Mouse (Mus musculus) ovary, adult 18-20 months (tissue): ENCODE results near the gene Gbf1.
"Not testable (repeated sequence)": the region's sequence is repeated elsewhere in the genome, so short reads cannot be mapped to it uniquely, and the experiment has no call there.

Experiments
- DNase-seq: peaks from one replicate; pipeline ENCODE4 v3.0.0; 2022; ENCODE audit warnings: low spot score, mixed read lengths

Gbf1 gene

DNA sequence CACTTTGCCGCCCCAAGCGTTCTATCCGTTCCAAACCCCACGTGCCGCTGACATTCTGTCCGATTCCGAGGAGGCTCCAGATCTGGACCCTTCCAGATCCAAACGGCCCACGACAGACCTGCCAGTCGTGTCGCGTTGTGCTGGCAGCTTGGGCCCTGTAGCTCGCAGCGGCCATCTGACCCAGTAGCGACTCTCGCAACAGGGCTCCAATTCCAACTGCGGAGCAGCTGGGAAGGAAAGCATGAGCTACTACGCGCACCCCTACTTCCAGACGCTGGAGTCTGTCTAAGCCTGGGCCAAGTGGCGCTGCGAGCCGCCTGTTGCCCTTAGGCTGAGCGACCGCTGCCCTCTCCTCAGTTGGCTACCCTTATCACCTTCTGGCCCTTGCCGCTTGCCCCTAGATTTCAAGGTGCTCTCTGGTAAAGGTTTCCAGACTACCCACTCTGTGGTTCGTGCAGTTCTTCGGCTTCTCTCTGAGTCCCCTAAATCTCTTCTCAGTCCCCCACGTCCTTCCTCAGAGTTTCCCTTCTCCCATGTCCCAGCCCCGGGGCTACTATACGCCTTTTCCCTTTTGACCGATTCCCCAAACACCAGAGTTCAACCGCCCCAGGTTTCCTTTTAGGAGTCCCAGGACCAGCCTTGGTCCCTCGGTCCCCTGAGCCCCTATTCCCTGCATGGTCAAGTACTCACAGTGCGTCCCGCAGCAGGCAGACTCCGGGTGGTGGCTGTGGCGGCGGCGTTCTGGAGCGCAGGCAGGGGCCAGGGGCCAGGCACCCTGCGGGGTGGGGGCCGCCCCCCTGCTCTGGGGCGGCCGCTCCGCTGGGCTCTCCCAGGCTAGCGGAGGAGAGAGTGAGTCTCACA is 4.6 kb upstream of the Gbf1 start, which contains the start of gene Pitx3:
TSS of gene Pitx3 (minus strand) at position 816 of the 861 bp plus-strand sequence.
- DNase-seq, result no peak

DNA sequence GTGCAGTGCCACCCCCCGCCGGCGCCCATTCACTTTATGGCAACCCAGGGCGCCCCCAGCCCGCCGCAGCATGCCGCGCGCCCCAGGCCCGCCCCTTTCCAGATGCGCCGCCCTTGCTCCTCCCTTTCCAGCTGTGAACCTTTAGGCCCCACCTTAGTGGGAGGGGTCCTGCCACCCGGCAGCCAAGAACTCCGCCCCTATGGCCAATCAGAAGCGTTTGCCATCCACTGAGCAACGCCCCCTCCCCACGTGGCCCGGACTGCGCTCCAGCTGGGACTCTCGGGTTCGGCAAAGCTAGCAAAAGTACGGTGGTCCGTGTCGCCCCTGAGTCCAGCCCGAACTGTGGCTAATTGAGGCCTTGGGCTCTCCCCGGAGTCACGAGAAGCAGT is 3.9 kb upstream of the Gbf1 start:
- DNase-seq, result peak; percentile 80

DNA sequence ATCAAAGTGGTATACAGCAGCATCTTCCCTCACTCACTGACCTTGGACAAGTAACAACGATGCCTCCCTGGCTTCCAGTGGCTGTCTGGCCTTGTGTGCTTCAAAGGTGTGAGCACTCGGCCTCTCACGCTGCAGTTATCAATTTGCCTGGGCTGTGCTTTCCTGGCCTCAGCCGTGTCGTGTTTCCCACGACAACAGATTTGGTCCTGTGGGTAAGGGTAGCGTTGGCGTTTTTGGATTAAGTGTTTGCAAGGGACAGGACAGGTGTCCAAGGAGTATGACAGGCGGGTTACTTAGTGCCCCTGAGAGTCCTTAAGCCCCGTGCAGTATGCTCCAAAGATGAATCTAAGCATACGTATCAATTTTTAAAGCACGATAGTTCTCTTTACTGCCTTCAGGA is 3.2 kb upstream of the Gbf1 start:
- DNase-seq, result no peak

DNA sequence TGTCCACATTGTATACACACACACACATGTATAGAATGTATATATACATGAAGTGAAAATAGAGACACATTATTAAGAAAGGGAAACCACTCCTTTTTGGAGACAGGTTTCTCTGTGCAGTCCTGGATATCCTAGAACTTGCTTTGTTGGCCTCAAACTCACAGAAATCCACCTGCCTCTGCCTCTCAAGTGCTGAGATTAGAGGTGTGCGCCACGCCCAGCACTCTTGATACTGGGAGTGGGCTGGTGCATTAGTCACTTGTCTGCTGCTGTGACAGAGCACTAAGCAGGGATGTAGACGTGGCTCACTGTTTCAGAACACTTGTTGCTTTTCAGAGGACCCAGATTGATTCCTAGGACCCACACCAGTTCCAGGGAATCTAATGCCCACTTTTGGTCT is 13.6 kb downstream of the Gbf1 start:
- DNase-seq, result no peak

- not testable (repeated sequence) for DNase-seq
Measured at GRCm38 (mm10) chr19:46167169-46167568, 14.9 kb downstream of the Gbf1 start.

DNA sequence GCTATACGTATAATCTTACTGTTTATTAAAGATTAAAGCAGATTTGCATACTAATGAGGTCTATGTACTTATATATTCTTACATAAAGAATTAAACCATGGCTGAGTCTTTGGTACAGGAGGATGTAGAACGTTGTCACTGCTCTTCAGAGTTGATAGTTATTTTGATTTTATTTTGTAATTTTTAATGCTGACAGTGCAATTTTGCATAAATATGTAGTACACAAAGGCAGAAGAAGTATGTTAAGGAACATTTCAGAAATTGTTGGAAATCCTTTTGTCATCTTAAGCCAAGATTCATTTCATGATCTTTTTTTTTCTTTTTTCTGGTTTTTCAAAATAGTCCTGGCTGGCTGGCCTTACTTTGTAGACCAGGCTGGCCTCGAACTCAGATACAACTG is 17.1 kb downstream of the Gbf1 start:
- DNase-seq, result no peak

DNA sequence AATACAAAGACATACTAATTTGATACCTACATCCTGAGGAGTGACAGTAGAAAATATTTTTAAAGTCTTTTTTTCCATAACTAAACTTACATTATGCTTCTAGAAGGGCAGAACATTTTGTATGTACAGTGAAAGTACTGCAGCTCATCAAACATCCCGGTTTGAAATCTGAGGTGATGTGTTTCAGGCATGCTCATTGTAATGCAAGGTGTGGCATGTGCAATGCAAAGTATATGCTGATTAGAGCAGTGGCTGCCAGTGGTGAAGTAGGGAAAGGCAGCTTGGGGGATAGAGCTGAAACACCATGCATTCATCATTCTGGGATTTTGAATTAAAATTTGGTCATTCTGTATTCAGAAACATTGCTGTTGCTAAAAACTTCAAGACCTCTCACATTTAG is 17.6 kb downstream of the Gbf1 start:
- no peak for DNase-seq

DNA sequence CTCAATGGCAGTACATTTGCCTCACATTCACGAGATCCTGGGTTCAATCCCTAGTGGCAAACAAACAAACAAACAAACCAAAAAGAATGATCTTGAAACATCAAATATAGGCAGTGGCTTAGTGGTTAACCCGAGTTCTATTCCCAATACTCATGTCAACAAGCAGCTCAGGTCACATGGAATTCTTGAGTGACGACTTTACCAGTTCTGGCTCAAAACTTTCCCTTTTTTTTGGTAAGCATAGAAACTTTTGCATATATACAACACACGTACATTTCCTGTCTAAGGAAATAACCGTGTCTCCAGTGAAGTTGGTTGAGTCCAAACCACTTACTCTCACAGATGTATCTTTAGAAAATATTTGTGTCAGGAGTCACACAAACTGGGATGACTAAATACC is 20.2 kb downstream of the Gbf1 start:
- DNase-seq, result no peak

DNA sequence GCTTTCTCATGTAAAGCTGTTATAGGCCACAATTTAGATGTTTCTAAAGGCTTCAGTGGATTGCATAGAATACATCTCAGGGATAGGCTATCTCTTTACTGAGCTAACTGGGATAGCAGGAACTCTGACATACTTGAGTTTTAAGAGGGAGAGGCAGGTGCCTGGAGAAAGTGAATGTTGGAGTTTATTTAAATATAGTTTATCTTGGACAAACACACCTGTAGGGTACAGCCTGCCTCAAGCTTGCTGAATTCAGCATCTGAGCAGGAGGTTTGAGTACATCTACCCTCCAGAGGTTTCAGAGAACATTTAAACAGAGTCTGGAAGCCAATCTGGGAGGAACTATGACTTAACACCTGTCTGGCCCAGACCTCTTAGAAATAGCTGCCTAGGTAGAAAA is 22.9 kb downstream of the Gbf1 start:
- no peak for DNase-seq

DNA sequence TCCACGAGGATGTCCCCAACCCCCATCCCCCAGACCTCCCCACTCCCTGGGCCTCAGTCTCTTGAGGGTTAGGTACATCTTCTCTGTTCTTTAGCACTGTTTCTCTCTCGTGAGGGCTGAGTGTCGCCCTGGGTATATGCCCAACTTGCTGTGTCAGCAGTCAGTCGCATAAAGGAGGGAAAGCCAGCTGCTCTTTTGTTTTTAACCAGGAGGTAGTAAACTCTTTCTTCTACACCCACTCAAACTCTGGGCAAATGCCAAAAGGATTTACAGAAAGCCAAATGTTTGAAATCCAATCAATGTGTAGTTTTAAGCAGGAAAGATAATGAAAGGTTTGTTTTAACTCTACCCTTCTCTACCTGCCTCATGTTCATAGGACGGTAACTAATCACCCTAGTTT is 24.7 kb downstream of the Gbf1 start:
- no peak for DNase-seq

DNA sequence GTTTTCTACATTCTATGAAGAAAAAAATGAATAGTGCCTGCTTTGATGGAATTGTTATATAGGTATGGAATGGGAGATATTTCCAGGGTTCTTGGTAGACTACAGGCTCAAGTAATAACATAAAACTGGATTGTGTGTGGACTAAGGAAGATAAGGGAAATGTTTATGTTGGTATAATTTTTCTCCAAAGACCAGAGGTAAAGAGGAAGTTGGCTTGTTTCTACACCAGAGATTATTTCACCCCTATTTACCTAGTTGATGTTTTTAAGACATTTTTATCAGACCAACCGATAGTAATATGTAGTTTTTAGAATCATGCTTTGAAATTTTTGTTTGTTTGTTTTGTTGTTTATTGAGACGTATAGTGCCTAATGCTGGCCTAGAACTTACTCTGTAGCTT is 28.0 kb downstream of the Gbf1 start:
- DNase-seq, result no peak

- DNase-seq, result no peak
Measured at GRCm38 (mm10) chr19:46182241-46182640, 29.9 kb downstream of the Gbf1 start.

GRCm38 (mm10) chr19:46186611-46187010 is 34.3 kb downstream of the Gbf1 start:
- no peak for DNase-seq

DNA sequence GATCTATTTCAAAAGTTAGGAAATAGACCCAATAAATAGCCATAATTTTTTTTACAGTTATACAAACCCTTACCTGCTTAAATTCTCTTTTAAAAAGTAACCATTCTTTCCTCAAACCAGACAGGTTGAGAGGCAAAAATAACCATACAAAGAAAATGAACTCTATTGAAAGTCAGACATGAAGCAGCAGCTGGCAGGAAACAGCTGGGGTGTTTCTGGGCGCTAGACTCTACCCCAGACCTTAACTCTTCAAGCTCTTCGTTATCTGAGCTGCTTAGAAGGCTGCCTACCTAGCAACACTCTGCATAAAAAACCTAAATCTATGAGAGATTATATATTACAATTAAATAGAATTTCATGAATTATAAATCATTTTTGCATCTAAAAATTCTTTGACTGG is 34.9 kb downstream of the Gbf1 start:
- DNase-seq, result no peak

GRCm38 (mm10) chr19:46198293-46198692 is 46.0 kb downstream of the Gbf1 start:
- DNase-seq, result no peak

DNA sequence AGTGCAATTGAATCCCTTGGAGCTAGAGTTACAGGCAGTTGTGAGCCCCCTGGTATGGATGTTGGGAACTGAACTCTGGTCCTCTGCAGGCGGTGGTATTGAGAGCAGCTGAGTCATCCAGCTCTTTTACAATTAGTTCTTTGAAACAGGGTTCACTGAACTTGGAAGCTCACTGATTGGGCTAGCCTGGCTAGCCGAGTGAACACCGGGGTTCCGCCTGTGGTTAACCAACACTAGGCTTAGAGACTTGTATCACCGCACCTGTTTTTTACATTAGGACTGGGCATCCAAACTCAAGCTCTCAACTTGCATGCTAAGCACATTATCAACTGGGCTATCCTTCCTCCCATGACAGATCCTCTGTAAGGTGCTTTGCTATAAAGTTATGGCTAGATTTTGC is 46.6 kb downstream of the Gbf1 start:
- DNase-seq, result no peak

DNA sequence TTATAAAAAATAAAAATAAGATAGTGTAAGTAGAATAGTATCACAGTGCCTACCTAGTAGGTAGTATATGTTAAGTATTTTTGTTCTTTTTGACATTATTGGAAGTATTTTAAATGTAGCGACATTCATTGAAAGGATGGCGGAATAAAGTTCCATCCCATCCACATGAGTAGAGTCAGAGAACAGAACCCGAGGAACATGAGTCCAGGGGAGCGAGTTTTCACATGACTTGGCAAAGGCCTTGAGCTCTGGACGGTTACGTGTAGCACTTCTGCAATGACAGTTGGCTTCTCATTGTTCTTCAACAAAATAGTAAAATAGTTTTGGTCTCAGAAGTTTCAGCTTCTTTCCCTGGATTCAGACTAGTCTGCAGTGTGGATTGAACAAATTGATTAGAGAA is 51.9 kb downstream of the Gbf1 start:
- no peak for DNase-seq

- no peak for DNase-seq
Measured at GRCm38 (mm10) chr19:46205680-46206079, 53.4 kb downstream of the Gbf1 start.

DNA sequence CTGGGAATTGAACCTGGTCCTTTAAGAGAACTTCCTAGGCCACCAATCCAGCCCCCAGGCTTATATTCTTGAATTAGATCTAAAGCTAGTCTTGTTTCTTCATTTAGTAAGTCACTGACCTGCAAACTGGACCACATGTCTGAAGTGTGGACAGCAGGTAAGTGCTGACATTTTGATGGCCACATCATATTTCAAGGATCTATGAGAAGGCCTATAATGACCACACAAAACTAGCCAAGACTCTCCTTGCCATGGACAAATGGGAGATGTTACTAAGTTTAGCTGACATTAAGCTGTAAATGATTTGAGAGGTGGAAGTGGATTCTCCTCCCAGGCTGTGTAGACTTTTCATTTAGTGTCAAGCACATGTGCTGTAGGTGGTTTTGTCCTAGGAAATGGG is 58.6 kb downstream of the Gbf1 start:
- no peak for DNase-seq

DNA sequence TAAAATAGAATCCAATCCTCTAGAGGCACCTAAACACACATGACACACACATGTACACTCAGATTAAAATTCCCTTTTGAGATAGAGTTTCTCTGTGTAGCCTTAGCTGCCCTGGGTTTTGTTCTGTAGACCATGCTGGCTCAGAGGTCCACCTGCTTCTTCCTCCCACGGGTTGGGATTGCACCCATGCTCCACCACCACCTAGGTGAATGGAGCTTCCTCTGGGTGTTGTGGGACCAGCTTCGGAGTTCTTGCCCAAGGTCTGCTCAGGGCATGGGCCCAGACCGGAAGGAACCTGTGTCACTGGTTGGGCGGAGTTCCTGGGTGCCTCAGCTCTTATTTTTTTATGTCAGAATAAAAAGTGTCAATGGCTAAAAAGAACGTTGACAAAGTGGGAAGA is 62.2 kb downstream of the Gbf1 start:
- no peak for DNase-seq

DNA sequence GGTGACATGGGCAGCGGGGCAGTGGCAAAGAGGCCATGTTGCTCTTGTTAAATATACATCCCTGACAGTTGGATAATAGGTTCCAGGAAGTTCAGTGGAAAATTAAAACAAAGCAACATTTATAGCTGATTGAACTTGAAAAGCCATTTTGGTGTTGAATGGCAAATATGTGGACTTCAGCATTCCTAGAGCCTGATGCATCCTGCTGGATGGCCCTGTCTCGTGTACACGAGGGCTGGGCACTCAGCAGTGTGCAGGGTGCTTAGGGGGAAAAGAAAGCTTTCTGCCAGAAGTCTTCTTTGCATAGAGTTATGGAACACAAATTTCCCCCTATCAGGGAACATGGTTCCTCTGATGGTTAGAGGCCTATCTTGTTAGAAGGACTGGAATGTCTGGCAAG is 63.1 kb downstream of the Gbf1 start:
- DNase-seq, result no peak

- no peak for DNase-seq
Measured at GRCm38 (mm10) chr19:46216716-46217115, 64.4 kb downstream of the Gbf1 start.

- DNase-seq, result not testable (repeated sequence)
Measured at GRCm38 (mm10) chr19:46217347-46217746, 65.0 kb downstream of the Gbf1 start.

- DNase-seq, result no peak
Measured at GRCm38 (mm10) chr19:46220116-46220515, 67.8 kb downstream of the Gbf1 start.
